9 mouse cellular contexts compared by ENCODE assay signal in the genomic region with DNA sequence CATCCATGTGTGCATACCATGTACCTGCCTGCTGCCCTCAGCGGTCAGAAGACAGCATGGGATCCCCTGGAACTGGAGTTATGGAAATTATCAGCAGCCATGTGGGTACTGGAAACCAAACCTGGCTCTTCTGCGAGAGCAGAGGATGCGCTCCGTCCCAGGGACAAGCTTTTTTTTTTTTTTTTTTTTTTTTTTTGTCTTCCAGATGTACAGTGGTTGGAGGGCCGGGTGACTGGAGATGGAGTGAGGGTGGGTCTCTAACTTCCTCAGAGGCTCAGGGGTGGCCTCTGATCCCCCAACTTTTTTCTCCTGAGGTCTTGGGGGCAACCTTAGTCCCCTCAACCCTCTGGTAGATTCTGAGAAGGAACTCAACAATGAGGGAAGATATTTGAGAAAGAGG. TPM values are rescaled to one million over a fixed set of nuclear protein-coding genes. Genes with fewer than 3 reads are reported as not detected.
DNase-seq lines count a peak whose midpoint lies in the region; ATAC-seq and TF ChIP-seq lines count a peak whose summit lies in the region.
"Had no signal": no experiment of that assay in that cellular context is flagged by ENCODE, and none has a peak within 500 bp of the region (broad histone marks: within the 10 kb centered on the region; RNA-seq: fewer than 3 reads in every experiment).

No protein-coding gene starts in this region.

- 60% methylated on average over 5 of the region's 5 CpGs for WGBS in kidney, embryonic 15.5 days
- WGBS in embryonic facial prominence, embryonic 13.5 days, result 59% methylated on average over 5 of the region's 5 CpGs
- WGBS in hindbrain, postnatal 0 days, result 43% methylated on average over 5 of the region's 5 CpGs
- 36% methylated on average over 5 of the region's 5 CpGs for WGBS in neural tube, embryonic 13.5 days
- WGBS in thymus, adult 2 months, result 85% methylated on average over 5 of the region's 5 CpGs

- H3K4me1 ChIP-seq in kidney, embryonic 15.5 days, result peaks cover 67% of the 10 kb centered on the region
- H3K4me1 ChIP-seq in embryonic facial prominence, embryonic 13.5 days, result peaks cover 54% of the 10 kb centered on the region
- H3K4me1 ChIP-seq in hindbrain, postnatal 0 days (ENCODE audit: insufficient read depth, low read length), result peaks cover 44% of the 10 kb centered on the region
- peaks cover 57% of the 10 kb centered on the region for H3K4me1 ChIP-seq in neural tube, embryonic 13.5 days (replicated peaks)
- no peaks in the 10 kb centered on the region for H3K4me1 ChIP-seq in thymus, adult 2 months (replicated peaks; ENCODE audit: control insufficient read depth, insufficient read depth, low read length)

- ATAC-seq in kidney, embryonic 15.5 days (replicated peaks; ENCODE audit: low FRiP score), result no peak
- ATAC-seq in embryonic facial prominence, embryonic 13.5 days (ENCODE audit: insufficient number of reproducible peaks, insufficient read depth, low FRiP score, low TSS enrichment, low read depth), result no peak
- ATAC-seq in hindbrain, postnatal 0 days, result no peak
- ATAC-seq in neural tube, embryonic 13.5 days (ENCODE audit: low read depth), result no peak

- H3K9ac ChIP-seq in kidney, embryonic 15.5 days, result no peak overlapping the region
- no peak overlapping the region for H3K9ac ChIP-seq in embryonic facial prominence, embryonic 13.5 days
- H3K9ac ChIP-seq in hindbrain, postnatal 0 days (replicated peaks; ENCODE audit: low read length), result no peak overlapping the region
- H3K9ac ChIP-seq in neural tube, embryonic 13.5 days, result no peak overlapping the region

- peak overlapping the region; percentile 66 for H3K27ac ChIP-seq in kidney, embryonic 15.5 days
- H3K27ac ChIP-seq in embryonic facial prominence, embryonic 13.5 days, result no peak overlapping the region
- peak overlapping the region; percentile 57; the same call in 1 of the 2 replicates for H3K27ac ChIP-seq in hindbrain, postnatal 0 days
- H3K27ac ChIP-seq in neural tube, embryonic 13.5 days (replicated peaks), result peak overlapping the region; percentile 77
- no peak overlapping the region for H3K27ac ChIP-seq in thymus, adult 2 months (ENCODE audit: control insufficient read depth, insufficient read depth, low read length)

- H3K36me3 ChIP-seq in kidney, embryonic 15.5 days, result no peaks in the 10 kb centered on the region
- no peaks in the 10 kb centered on the region for H3K36me3 ChIP-seq in embryonic facial prominence, embryonic 13.5 days
- no peaks in the 10 kb centered on the region for H3K36me3 ChIP-seq in hindbrain, postnatal 0 days (ENCODE audit: insufficient read depth, low read length)
- H3K36me3 ChIP-seq in neural tube, embryonic 13.5 days, result no peaks in the 10 kb centered on the region
- no peaks in the 10 kb centered on the region for H3K36me3 ChIP-seq in thymus, adult 2 months (ENCODE audit: control insufficient read depth, insufficient read depth, low read length)

- no peaks in the 10 kb centered on the region for H3K27me3 ChIP-seq in kidney, embryonic 15.5 days
- H3K27me3 ChIP-seq in embryonic facial prominence, embryonic 13.5 days, result no peaks in the 10 kb centered on the region
- no peaks in the 10 kb centered on the region for H3K27me3 ChIP-seq in hindbrain, postnatal 0 days (ENCODE audit: insufficient read depth, low read length)
- H3K27me3 ChIP-seq in neural tube, embryonic 13.5 days, result no peaks in the 10 kb centered on the region
- H3K27me3 ChIP-seq in thymus, adult 2 months (ENCODE audit: control insufficient read depth, insufficient read depth, low read length), result peaks cover 23% of the 10 kb centered on the region

- no peak overlapping the region for H3K4me3 ChIP-seq in kidney, embryonic 15.5 days (replicated peaks)
- H3K4me3 ChIP-seq in embryonic facial prominence, embryonic 13.5 days, result 0 out of 2 replicates have a peak overlapping the region, but pooled peaks have one; percentile 29
- H3K4me3 ChIP-seq in hindbrain, postnatal 0 days (ENCODE audit: low read length), result no peak overlapping the region
- H3K4me3 ChIP-seq in neural tube, embryonic 13.5 days, result peak overlapping the region; percentile 23; the same call in 1 of the 2 replicates
- no peak overlapping the region for H3K4me3 ChIP-seq in thymus, adult 2 months (ENCODE audit: control insufficient read depth, insufficient read depth, low read length)

- H3K9me3 ChIP-seq in kidney, embryonic 15.5 days (replicated peaks), result no peaks in the 10 kb centered on the region
- no peaks in the 10 kb centered on the region for H3K9me3 ChIP-seq in embryonic facial prominence, embryonic 13.5 days
- H3K9me3 ChIP-seq in hindbrain, postnatal 0 days (ENCODE audit: low read length), result no peaks in the 10 kb centered on the region
- H3K9me3 ChIP-seq in neural tube, embryonic 13.5 days, result no peaks in the 10 kb centered on the region

- intact Hi-C loops in left cerebral cortex, postnatal 10 days (cut with DNase I), result no loop called here

- H3K4me2 ChIP-seq in kidney, embryonic 15.5 days, result no peak overlapping the region; the same call in 1 of the 2 replicates
- peak overlapping the region; percentile 57 for H3K4me2 ChIP-seq in embryonic facial prominence, embryonic 13.5 days
- H3K4me2 ChIP-seq in hindbrain, postnatal 0 days (ENCODE audit: low read depth, low read length), result peak overlapping the region; percentile 40
- peak overlapping the region; percentile 52 for H3K4me2 ChIP-seq in neural tube, embryonic 13.5 days

- no peak for DNase-seq in kidney, postnatal 10 days
- DNase-seq in hindbrain, postnatal 0 days (ENCODE audit: low spot score), result no peak
- no peak for DNase-seq in left cerebral cortex, postnatal 10 days (ENCODE audit: extremely low spot score in 1 of 2, low spot score in 2 of 2)
- no peak for DNase-seq in thymus, adult 2 months
- no peak for DNase-seq in thymus, postnatal 10 days (ENCODE audit: low spot score in 2 of 2)

- TF ChIP-seq CTCF in hindbrain, postnatal 0 days (IDR thresholded peaks at IDR 0.05; ENCODE audit: low read depth), result no peak
- TF ChIP-seq CTCF in thymus, adult 2 months (IDR thresholded peaks at IDR 0.05; ENCODE audit: borderline replicate concordance, control insufficient read depth, extremely low read depth, insufficient read depth, low read length, poor library complexity), result no peak

- no peak for TF ChIP-seq POLR2A in thymus, adult 2 months (IDR thresholded peaks at IDR 0.05; ENCODE audit: control insufficient read depth, extremely low read depth, insufficient read depth, low read length, poor library complexity)

RNA-seq across cellular contexts. Expression of gene Bcar1, which starts 1.5 kb away (rescaled TPM):
- 45.7 and 53.8 TPM in 2 replicates for polyA plus RNA-seq in kidney, embryonic 15.5 days (2015; fragmentation: Nextera tagmentation; extraction: Ambion mirVana)
- polyA plus RNA-seq in embryonic facial prominence, embryonic 13.5 days (2015; fragmentation: Nextera tagmentation; extraction: Ambion mirVana), result 35.6 and 37.3 TPM in 2 replicates
- total RNA-seq in hindbrain, postnatal 0 days (2014; rRNA removed), result 93.6 and 100 TPM in 2 replicates
- 42.6 and 48.8 TPM in 2 replicates for polyA plus RNA-seq in hindbrain, postnatal 0 days (2015; fragmentation: Nextera tagmentation; extraction: Ambion mirVana)
- 51.0 and 51.6 TPM in 2 replicates for polyA plus RNA-seq in neural tube, embryonic 13.5 days (2015; fragmentation: Nextera tagmentation; extraction: Ambion mirVana)
- 10 to 100 TPM; 46.6 to 48.1 TPM for total RNA-seq in left cerebral cortex, postnatal 10 days (2021)
- polyA plus RNA-seq in thymus, adult 2 months (2012; rRNA removed), result 11.8 and 14.0 TPM in 2 replicates

RNA-seq across cellular contexts. Expression of gene Ctrb1, which starts 54.3 kb away (rescaled TPM):
- 0.45 and 5.2 TPM in 2 replicates for polyA plus RNA-seq in kidney, embryonic 15.5 days (2015; fragmentation: Nextera tagmentation; extraction: Ambion mirVana)
- polyA plus RNA-seq in embryonic facial prominence, embryonic 13.5 days (2015; fragmentation: Nextera tagmentation; extraction: Ambion mirVana), result 1.2 TPM in 1 of 2 replicates, not detected in the other
- not detected in 2 replicates for total RNA-seq in hindbrain, postnatal 0 days (2014; rRNA removed)
- not detected in 2 replicates for polyA plus RNA-seq in hindbrain, postnatal 0 days (2015; fragmentation: Nextera tagmentation; extraction: Ambion mirVana)
- polyA plus RNA-seq in neural tube, embryonic 13.5 days (2015; fragmentation: Nextera tagmentation; extraction: Ambion mirVana), result not detected in 2 replicates
- total RNA-seq in left cerebral cortex, postnatal 10 days (2021), result not detected
- 6.6 and 11.8 TPM in 2 replicates for polyA plus RNA-seq in thymus, adult 2 months (2012; rRNA removed)
- total RNA-seq: megakaryocyte progenitor cell, adult 5-6 weeks had no signal

Comparison
In these comparisons a context has a peak if more than half of its experiments do, and no peak if none do; other contexts are left out.
1. H3K27ac ChIP-seq: peak in kidney, embryonic 15.5 days (single experiment), hindbrain, postnatal 0 days (single experiment) and neural tube, embryonic 13.5 days (single experiment); none in embryonic facial prominence, embryonic 13.5 days (single experiment) and thymus, adult 2 months (single experiment).
2. H3K4me3 ChIP-seq: peak in embryonic facial prominence, embryonic 13.5 days (single experiment) and neural tube, embryonic 13.5 days (single experiment); none in kidney, embryonic 15.5 days (single experiment), hindbrain, postnatal 0 days (single experiment) and thymus, adult 2 months (single experiment).